Mouse (Mus musculus) G1E-ER4 (cell line): ENCODE results near the gene Nop16. TPM values are rescaled to one million over a fixed set of nuclear protein-coding genes. Genes with fewer than 3 reads are reported as not detected.

Experiments used
- GATA1 ChIP-seq: IDR thresholded peaks from one replicate; pipeline ENCODE4 v1.8.0; 2012; ENCODE audit warnings: low read length, inconsistent platforms
- polyA plus RNA-seq: library from polyadenylated mRNA; stranded (reverse); fragments of >175 nt; gene quantifications from 2 replicates; pipeline ENCODE4 v1.2.3, GENCODE M21; 2012

The Nop16 gene
- polyA plus RNA-seq: 77.4 and 101 TPM in 2 replicates

GRCm38 (mm10) chr13:54589996-54590951, at the start of gene Nop16, which contains the start of gene Higd2a:
Nop16 (minus strand) TSS chr13:54590090.
Higd2a (plus strand) TSS chr13:54590207.
- no peak for TF ChIP-seq GATA1

- no peak for TF ChIP-seq GATA1
Measured at GRCm38 (mm10) chr13:54635011-54635410, 45.1 kb upstream of the Nop16 start.

- TF ChIP-seq GATA1: no peak
Measured at GRCm38 (mm10) chr13:54632731-54633277, 42.9 kb upstream of the Nop16 start.

GRCm38 (mm10) chr13:54629128-54629527, 39.2 kb upstream of the Nop16 start:
- TF ChIP-seq GATA1: no peak

GRCm38 (mm10) chr13:54621960-54622521, 32.2 kb upstream of the Nop16 start:
- TF ChIP-seq GATA1: no peak

GRCm38 (mm10) chr13:54621155-54621932, 31.5 kb upstream of the Nop16 start, which contains the start of gene Faf2:
Faf2 (plus strand) TSS chr13:54621784.
- TF ChIP-seq GATA1: no peak

GRCm38 (mm10) chr13:54616998-54617397, 27.1 kb upstream of the Nop16 start:
- TF ChIP-seq GATA1: no peak

GRCm38 (mm10) chr13:54616307-54616706, 26.4 kb upstream of the Nop16 start:
- TF ChIP-seq GATA1: no peak

GRCm38 (mm10) chr13:54610972-54611754, 21.3 kb upstream of the Nop16 start, which contains the start of gene Cltb:
Cltb (minus strand) TSS chr13:54611344.
- TF ChIP-seq GATA1: no peak

GRCm38 (mm10) chr13:54610613-54610971, 20.7 kb upstream of the Nop16 start:
- no peak for TF ChIP-seq GATA1

GRCm38 (mm10) chr13:54609301-54609700, 19.4 kb upstream of the Nop16 start:
- TF ChIP-seq GATA1: no peak

- TF ChIP-seq GATA1: no peak
Measured at GRCm38 (mm10) chr13:54608666-54609065, 18.8 kb upstream of the Nop16 start.

- no peak for TF ChIP-seq GATA1
Measured at GRCm38 (mm10) chr13:54608002-54608401, 18.1 kb upstream of the Nop16 start.

- no peak for TF ChIP-seq GATA1
Measured at GRCm38 (mm10) chr13:54607204-54607603, 17.3 kb upstream of the Nop16 start.

GRCm38 (mm10) chr13:54605426-54605825, 15.5 kb upstream of the Nop16 start:
- no peak for TF ChIP-seq GATA1
